Mouse (Mus musculus) midbrain, embryonic 14.5 days (tissue): Measurements from ENCODE around the gene Fa2h. TPM values are rescaled to one million over a fixed set of nuclear protein-coding genes. Genes with fewer than 3 reads are reported as not detected.

Experiments
- ATAC-seq: fragments of 200-750 bp; cut with Nextera tagmentation; 2 replicates; pipeline ENCODE4 v1.8.0; 2017; ENCODE audit warnings: moderate number of reproducible peaks, moderate library complexity; ENCODE audit not compliant: low FRiP score, low TSS enrichment
- DNase-seq: peaks from one replicate; pipeline ENCODE4 v3.0.0-alpha.2; 2015
- H3K27ac ChIP-seq: fragments of 300-500 bp; sonication (generic); replicated peaks from 2 replicates; pipeline ENCODE4 v1.5.1; 2014; ENCODE audit warnings: mild to moderate bottlenecking, low read depth, low read length, moderate library complexity
- H3K27me3 ChIP-seq: fragments of 300-500 bp; sonication (generic); 2 replicates; pipeline ENCODE4 v1.6.1; 2014; ENCODE audit warnings: low read length, control low read depth, mixed read lengths; ENCODE audit not compliant: control insufficient read depth, insufficient read depth
- H3K36me3 ChIP-seq: fragments of 300-500 bp; sonication (generic); 2 replicates; pipeline ENCODE4 v1.6.1; 2014; ENCODE audit warnings: low read length, control low read depth; ENCODE audit not compliant: control insufficient read depth, insufficient read depth
- H3K4me1 ChIP-seq: fragments of 300-500 bp; sonication (generic); 2 replicates; pipeline ENCODE4 v1.6.1; 2014; ENCODE audit warnings: mild to moderate bottlenecking, antibody characterized with exemption, low read length, control low read depth; ENCODE audit not compliant: control insufficient read depth, insufficient read depth
- H3K4me2 ChIP-seq: fragments of 300-500 bp; sonication (generic); 2 replicates; pipeline ENCODE4 v1.6.1; 2014; ENCODE audit warnings: mild to moderate bottlenecking, low read length, moderate library complexity
- H3K4me3 ChIP-seq: fragments of 300-500 bp; sonication (generic); replicated peaks from 2 replicates; pipeline ENCODE4 v1.5.1; 2014; ENCODE audit warnings: low read depth, low read length
- H3K9ac ChIP-seq: fragments of 300-500 bp; sonication (generic); replicated peaks from 2 replicates; pipeline ENCODE4 v1.6.1; 2014; ENCODE audit warnings: mild to moderate bottlenecking, low read length, moderate library complexity
- H3K9me3 ChIP-seq: fragments of 300-500 bp; sonication (generic); 2 replicates; pipeline ENCODE4 v1.6.1; 2016; ENCODE audit warnings: low read length, control low read depth, mixed read lengths; ENCODE audit not compliant: control insufficient read depth
- WGBS: fragments of 180-500 bp; shearing (Covaris S2); extraction: QIAGEN DNeasy Blood & Tissue Kit; methylation state at CpG from one replicate; pipeline ENCODE4 v1.1.7; 2014; 5-methylcytosine and 5-hydroxymethylcytosine counted together
- polyA plus RNA-seq: library from polyadenylated mRNA; unstranded; fragments of >200 nt; fragmentation: Nextera tagmentation; extraction: Ambion mirVana; gene quantifications from 2 replicates; pipeline ENCODE4 v1.2.1, GENCODE M21; 2014

The Fa2h gene
- polyA plus RNA-seq, 1 experiment from 2014 or later: 0.24 TPM

DNA sequence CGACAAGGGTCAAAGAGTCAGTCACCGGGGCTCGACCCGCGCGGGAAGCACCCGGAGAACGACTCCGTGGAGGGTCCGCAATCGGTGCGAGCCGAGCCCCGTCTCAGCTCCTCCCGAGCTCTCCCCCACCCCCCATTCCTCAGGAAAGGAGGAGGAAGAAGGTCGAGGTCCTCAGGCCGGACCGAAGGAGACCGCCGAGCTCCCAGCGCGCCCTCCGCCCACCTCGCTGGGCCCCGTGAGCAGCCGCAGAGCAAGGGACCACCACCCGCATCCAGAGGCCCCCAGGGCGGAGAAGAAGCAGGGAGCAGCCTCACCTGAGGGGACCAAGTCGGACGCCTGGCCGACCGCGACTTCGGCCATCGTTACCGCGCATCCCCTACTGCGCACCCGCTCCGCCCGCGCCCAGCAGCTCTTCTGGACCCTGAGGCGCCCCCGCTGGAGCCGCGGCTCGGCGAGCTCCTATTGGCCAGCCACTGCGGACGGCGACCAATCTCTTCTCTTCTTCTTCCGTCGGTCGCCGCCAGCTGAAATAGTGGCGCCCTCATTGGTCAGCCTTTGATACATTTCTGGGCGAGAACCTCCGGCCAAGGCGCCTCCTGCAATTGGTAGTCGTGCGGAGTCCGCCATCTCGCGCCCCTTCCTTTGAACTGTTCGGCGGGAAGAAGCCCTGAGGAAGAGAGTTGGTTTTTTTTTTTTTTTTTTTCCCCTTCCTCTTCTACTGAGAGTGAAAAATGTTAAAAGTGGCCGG lies 93.6 kb downstream of the Fa2h start, which contains the start of gene Rfwd3:
Gene Rfwd3 (minus strand): TSS at position 402 of the 748 bp plus-strand sequence.
- Histone ChIP-seq H3K36me3 (peaks cover 16% of the 10 kb centered on the region), H3K9ac (peak within 1 kb of the TSS; percentile 88), H3K27ac (peak within 1 kb of the TSS; percentile 67), H3K4me2 (peak within 1 kb of the TSS; percentile 79), H3K9me3 (no peaks in the 10 kb centered on the region), H3K4me1 (peaks cover 10% of the 10 kb centered on the region; the same call in 1 of the 2 replicates), H3K27me3 (no peaks in the 10 kb centered on the region), H3K4me3 (peak within 1 kb of the TSS; percentile 93)
- WGBS: under 1% methylated on average over 67 of the region's 67 CpGs
- ATAC-seq (peak; percentile 100), DNase-seq (peak; percentile 97)

DNA sequence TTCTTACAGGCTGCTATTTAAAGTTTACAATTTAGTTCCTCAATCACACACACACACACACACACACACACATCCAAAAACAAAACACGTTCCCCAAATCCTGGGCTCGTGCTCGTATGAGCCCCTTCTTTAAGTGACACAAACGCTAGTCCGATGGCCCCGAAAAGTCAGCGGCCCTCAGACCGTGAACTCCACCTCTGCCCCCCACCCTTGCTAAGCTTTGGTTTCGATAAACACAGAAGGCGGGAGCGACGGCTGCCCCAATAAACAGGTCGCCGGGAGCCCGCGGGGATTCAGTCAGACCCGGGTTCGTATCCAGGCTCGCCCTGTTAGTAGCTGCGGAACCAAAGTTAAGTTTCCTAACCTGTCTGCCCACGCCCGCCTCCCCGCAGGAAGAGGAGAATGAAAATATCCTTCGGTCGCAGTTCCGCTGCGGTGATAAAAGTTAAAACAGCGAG lies 94.2 kb downstream of the Fa2h start:
- ATAC-seq (no peak), DNase-seq (peak; percentile 36)
- Histone ChIP-seq H3K36me3 (peaks cover 20% of the 10 kb centered on the region), H3K4me2 (peak overlapping the region; percentile 79), H3K4me3 (peak overlapping the region; percentile 93), H3K27me3 (no peaks in the 10 kb centered on the region), H3K4me1 (peaks cover 10% of the 10 kb centered on the region; the same call in 1 of the 2 replicates), H3K27ac (peak overlapping the region; percentile 67), H3K9me3 (no peaks in the 10 kb centered on the region), H3K9ac (peak overlapping the region; percentile 88)
- WGBS: under 1% methylated on average over 28 of the region's 28 CpGs

DNA sequence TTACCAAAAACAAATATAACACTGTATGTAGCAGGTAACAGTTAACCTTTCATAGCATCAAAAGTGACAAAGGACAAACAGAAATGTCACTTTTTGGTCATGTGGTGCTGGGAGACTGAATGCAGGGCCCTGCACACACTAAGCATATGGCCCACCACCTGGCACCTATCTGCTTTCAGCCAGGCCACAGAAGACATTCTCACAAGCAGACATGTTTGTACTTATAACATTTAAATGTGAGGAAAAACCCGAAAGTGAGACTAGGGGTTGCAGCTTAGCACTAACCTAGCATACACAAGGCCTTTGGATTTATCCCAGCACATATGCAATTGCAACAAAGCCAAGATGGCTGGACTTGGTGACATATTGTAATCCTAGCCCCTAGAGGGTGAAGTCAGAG lies 95.6 kb downstream of the Fa2h start:
- 89% methylated on average over 1 of the region's 1 CpGs for WGBS
- H3K4me1 ChIP-seq: peaks cover 10% of the 10 kb centered on the region; the same call in 1 of the 2 replicates
- peaks cover 33% of the 10 kb centered on the region for H3K36me3 ChIP-seq
- no peak overlapping the region for H3K27ac ChIP-seq
- H3K9ac ChIP-seq: no peak overlapping the region
- H3K4me2 ChIP-seq: 0 out of 2 replicates have a peak overlapping the region, but pooled peaks have one; percentile 4
- no peak for DNase-seq
- H3K4me3 ChIP-seq: no peak overlapping the region
- H3K9me3 ChIP-seq: no peaks in the 10 kb centered on the region
- ATAC-seq: no peak
- H3K27me3 ChIP-seq: no peaks in the 10 kb centered on the region

Other genes starting within 250 kb of the Fa2h start
- 70.1 and 91.1 TPM in 2 replicates for gene Glg1, start 134.6 kb downstream of the Fa2h start, polyA plus RNA-seq
- gene Rfwd3, start 93.6 kb downstream of the Fa2h start, polyA plus RNA-seq: 15.0 and 30.9 TPM in 2 replicates
- gene Mlkl, start 55.6 kb downstream of the Fa2h start, polyA plus RNA-seq: 0.78 TPM in 1 of 2 replicates, not detected in the other
- 5.4 and 5.9 TPM in 2 replicates for gene Wdr59, start 128.3 kb upstream of the Fa2h start, polyA plus RNA-seq
- gene Znrf1, start 142.3 kb upstream of the Fa2h start, polyA plus RNA-seq: 99.2 and 108 TPM in 2 replicates
- 0.45 and 0.69 TPM in 2 replicates for gene Ldhd, start 236.6 kb upstream of the Fa2h start, polyA plus RNA-seq
- 27.3 and 33.8 TPM in 2 replicates for gene Zfp1, start 249.6 kb upstream of the Fa2h start, polyA plus RNA-seq